In genomic region chr19:57006841-57007240, GRCm38 (mm10) we compare ENCODE assay signal across 11 mouse cellular contexts. TPM values are rescaled to one million over a fixed set of nuclear protein-coding genes. Genes with fewer than 3 reads are reported as not detected.
DNase-seq lines count a peak whose midpoint lies in the region; ATAC-seq and TF ChIP-seq lines count a peak whose summit lies in the region.
"Had no signal": no experiment of that assay in that cellular context is flagged by ENCODE, and none has a peak within 500 bp of the region (broad histone marks: within the 10 kb centered on the region; RNA-seq: fewer than 3 reads in every experiment).

No protein-coding gene starts in this region.

- H3K36me3 ChIP-seq in kidney, embryonic 16.5 days (ENCODE audit: insufficient read depth, low read length) = no peaks in the 10 kb centered on the region
- H3K36me3 ChIP-seq in midbrain, embryonic 15.5 days (replicated peaks) = no peaks in the 10 kb centered on the region

- TF ChIP-seq CTCF in cerebellum, adult 2 months (IDR thresholded peaks at IDR 0.05; ENCODE audit: borderline replicate concordance, insufficient read depth, low read depth, low read length) = no peak

- 0 out of 2 replicates have a peak overlapping the region, but pooled peaks have one; percentile 73 for H3K9ac ChIP-seq in kidney, embryonic 16.5 days (replicated peaks; ENCODE audit: low read length)
- H3K9ac ChIP-seq in midbrain, embryonic 15.5 days = no peak overlapping the region

- H3K4me1 ChIP-seq in cerebellum, adult 2 months (ENCODE audit: control insufficient read depth, insufficient read depth, low read length) = peaks cover 29% of the 10 kb centered on the region
- H3K4me1 ChIP-seq in kidney, embryonic 16.5 days (ENCODE audit: insufficient read depth, low read length) = peaks cover 35% of the 10 kb centered on the region
- peaks cover 10% of the 10 kb centered on the region for H3K4me1 ChIP-seq in brown adipose tissue, adult 24 weeks (ENCODE audit: control insufficient read depth, insufficient read depth, insufficient read length, low read length)
- peaks cover 20% of the 10 kb centered on the region for H3K4me1 ChIP-seq in midbrain, embryonic 15.5 days

- WGBS in cerebellum, adult 2 months = 7% methylated on average over 13 of the region's 13 CpGs
- WGBS in kidney, embryonic 16.5 days = 47% methylated on average over 13 of the region's 13 CpGs
- 55% methylated on average over 13 of the region's 13 CpGs for WGBS in midbrain, embryonic 15.5 days

- no peaks in the 10 kb centered on the region for H3K27me3 ChIP-seq in cerebellum, adult 2 months (ENCODE audit: control insufficient read depth, insufficient read depth, low read length)
- no peaks in the 10 kb centered on the region for H3K27me3 ChIP-seq in kidney, embryonic 16.5 days (ENCODE audit: insufficient read depth, low read length)
- H3K27me3 ChIP-seq in midbrain, embryonic 15.5 days (replicated peaks) = peaks cover 21% of the 10 kb centered on the region

- TF ChIP-seq POLR2A in cerebellum, adult 2 months (IDR thresholded peaks at IDR 0.05; ENCODE audit: borderline replicate concordance, insufficient read depth, low read length) = no peak

- H3K27ac ChIP-seq in cerebellum, adult 2 months (ENCODE audit: insufficient read depth, low read length) = peak overlapping the region; percentile 90
- H3K27ac ChIP-seq in kidney, embryonic 16.5 days (ENCODE audit: low read length) = no peak overlapping the region
- H3K27ac ChIP-seq in brown adipose tissue, adult 24 weeks (replicated peaks; ENCODE audit: low read depth, low read length) = no peak overlapping the region
- H3K27ac ChIP-seq in midbrain, embryonic 15.5 days = no peak overlapping the region

- H3K9me3 ChIP-seq in kidney, embryonic 16.5 days (ENCODE audit: low read length) = no peaks in the 10 kb centered on the region
- no peaks in the 10 kb centered on the region for H3K9me3 ChIP-seq in midbrain, embryonic 15.5 days

- H3K4me3 ChIP-seq in cerebellum, adult 2 months (replicated peaks; ENCODE audit: insufficient read depth, low read depth, low read length) = peak overlapping the region; percentile 90
- peak overlapping the region; percentile 59 for H3K4me3 ChIP-seq in kidney, embryonic 16.5 days (ENCODE audit: low read length)
- peak overlapping the region; percentile 61 for H3K4me3 ChIP-seq in brown adipose tissue, adult 24 weeks (ENCODE audit: insufficient read depth, low read depth, low read length)
- 0 out of 2 replicates have a peak overlapping the region, but pooled peaks have one; percentile 12 for H3K4me3 ChIP-seq in midbrain, embryonic 15.5 days

- DNase-seq in cerebellum, adult 2 months = peak; percentile 53 to 54
- DNase-seq in cerebellum, adult 11 months = no peak
- no peak for DNase-seq in kidney, adult 8-10 months
- DNase-seq in thymus, postnatal 4 days = no peak
- DNase-seq: B cell, adult 2 months; thymus, adult 18-20 months had no signal

- no peak for ATAC-seq in kidney, embryonic 16.5 days (ENCODE audit: low FRiP score, low TSS enrichment)
- no peak for ATAC-seq in midbrain, embryonic 15.5 days (replicated peaks)
- ATAC-seq in megakaryocyte-erythroid progenitor cell, adult 5-6 weeks (replicated peaks; ENCODE audit: low FRiP score, low TSS enrichment, poor library complexity, severe bottlenecking) = no peak
- ATAC-seq: activated CD4-positive, CD25-positive, alpha-beta regulatory T cell, adult 4 months had no signal

- peak overlapping the region; percentile 88 for H3K4me2 ChIP-seq in kidney, embryonic 16.5 days (replicated peaks; ENCODE audit: low read depth, low read length)
- peak overlapping the region; percentile 11; the same call in 1 of the 2 replicates for H3K4me2 ChIP-seq in midbrain, embryonic 15.5 days

RNA-seq across cellular contexts. Expression of gene Afap1l2, which starts 1.2 kb away (rescaled TPM):
- 43.3 and 50.1 TPM in 2 replicates for polyA plus RNA-seq in cerebellum, adult 2 months (2012; rRNA removed)
- 22.0 and 22.3 TPM in 2 replicates for polyA plus RNA-seq in kidney, embryonic 16.5 days (2015; fragmentation: Nextera tagmentation; extraction: Ambion mirVana)
- 1.3 and 1.4 TPM in 2 replicates for polyA plus RNA-seq in brown adipose tissue, adult 24 weeks (2012; ENCODE audit: insufficient read depth, insufficient read length, missing spikeins)
- polyA plus RNA-seq in midbrain, embryonic 15.5 days (2015; fragmentation: Nextera tagmentation; extraction: Ambion mirVana) = 9.6 and 11.0 TPM in 2 replicates
- total RNA-seq in megakaryocyte-erythroid progenitor cell, adult 5-6 weeks (2014; fragmentation: Nextera tagmentation) = not detected in 2 replicates
- 0.47 TPM in 1 of 2 replicates, not detected in the other for total RNA-seq in megakaryocyte-erythroid progenitor cell, adult 5-6 weeks (2017)
- polyA plus RNA-seq: activated CD4-positive, CD25-positive, alpha-beta regulatory T cell, adult 4 months had no signal

Comparison
In these comparisons a context has a peak if more than half of its experiments do, and no peak if none do; other contexts are left out.
1. DNase-seq: peak in cerebellum, adult 2 months (2 of 2); none in cerebellum, adult 11 months (single experiment), kidney, adult 8-10 months (0 of 2) and thymus, postnatal 4 days (single experiment).
2. H3K4me3 ChIP-seq: peak in every context shown above with its lines; median percentile 90 in cerebellum, adult 2 months; 61 in brown adipose tissue, adult 24 weeks; 59 in kidney, embryonic 16.5 days; 12 in midbrain, embryonic 15.5 days.